Mouse (Mus musculus): Measurements from ENCODE around the gene Gdf3. TPM values are rescaled to one million over a fixed set of nuclear protein-coding genes. Genes with fewer than 3 reads are reported as not detected.

Gdf3 gene
- polyA plus RNA-seq, 1 experiment from 2014 or later: 0.97 TPM

GRCm38 (mm10) chr6:122635315-122635714 is 25.4 kb upstream of the Gdf3 start:
- ATAC-seq (ENCODE audit: low read depth): peak; percentile 50; the same call in 1 of the 2 replicates
- Histone ChIP-seq H3K36me3 (ENCODE audit: control insufficient read depth, insufficient read depth) (no peaks in the 10 kb centered on the region), H3K27ac (ENCODE audit: low read length) (no peak overlapping the region), H3K4me1 (ENCODE audit: control insufficient read depth, low read depth, low read length) (no peaks in the 10 kb centered on the region), H3K9me3 (replicated peaks; ENCODE audit: control insufficient read depth, low read length) (no peaks in the 10 kb centered on the region), H3K9ac (ENCODE audit: low read depth, low read length) (no peak overlapping the region), H3K27me3 (ENCODE audit: control insufficient read depth, insufficient read depth, low read depth, low read length) (no peaks in the 10 kb centered on the region), H3K4me2 (ENCODE audit: low read depth, low read length) (no peak overlapping the region), H3K4me3 (ENCODE audit: low read depth, low read length) (no peak overlapping the region)
- 50% methylated on average over 7 of the region's 7 CpGs for WGBS (ENCODE audit: insufficient replicate concordance)

- Histone ChIP-seq H3K4me1 (ENCODE audit: control insufficient read depth, low read depth, low read length) (no peaks in the 10 kb centered on the region), H3K27me3 (ENCODE audit: control insufficient read depth, insufficient read depth, low read depth, low read length) (no peaks in the 10 kb centered on the region), H3K9ac (ENCODE audit: low read depth, low read length) (no peak overlapping the region), H3K4me2 (ENCODE audit: low read depth, low read length) (no peak overlapping the region), H3K4me3 (ENCODE audit: low read depth, low read length) (no peak overlapping the region), H3K9me3 (replicated peaks; ENCODE audit: control insufficient read depth, low read length) (no peaks in the 10 kb centered on the region), H3K36me3 (ENCODE audit: control insufficient read depth, insufficient read depth) (no peaks in the 10 kb centered on the region), H3K27ac (ENCODE audit: low read length) (no peak overlapping the region)
- WGBS (ENCODE audit: insufficient replicate concordance): 20% methylated on average over 9 of the region's 9 CpGs
- no peak for ATAC-seq (ENCODE audit: low read depth)
These were observed 23.5 kb upstream of the Gdf3 start for GRCm38 (mm10) chr6:122633411-122633810.

- no peaks in the 10 kb centered on the region for H3K27me3 ChIP-seq (ENCODE audit: control insufficient read depth, insufficient read depth, low read depth, low read length)
- H3K27ac ChIP-seq (ENCODE audit: low read length): no peak overlapping the region
- H3K4me3 ChIP-seq (ENCODE audit: low read depth, low read length): peak overlapping the region; percentile 34
- WGBS (ENCODE audit: insufficient replicate concordance): 16% methylated on average over 20 of the region's 20 CpGs
- no peaks in the 10 kb centered on the region for H3K4me1 ChIP-seq (ENCODE audit: control insufficient read depth, low read depth, low read length)
- no peak overlapping the region for H3K9ac ChIP-seq (ENCODE audit: low read depth, low read length)
- H3K4me2 ChIP-seq (ENCODE audit: low read depth, low read length): peak overlapping the region; percentile 52
- no peaks in the 10 kb centered on the region for H3K36me3 ChIP-seq (ENCODE audit: control insufficient read depth, insufficient read depth)
- no peak for ATAC-seq (ENCODE audit: low read depth)
- no peaks in the 10 kb centered on the region for H3K9me3 ChIP-seq (replicated peaks; ENCODE audit: control insufficient read depth, low read length)
These were observed 17.7 kb upstream of the Gdf3 start for GRCm38 (mm10) chr6:122627469-122628108.

GRCm38 (mm10) chr6:122626110-122626509 is 16.2 kb upstream of the Gdf3 start, which contains the start of gene Dppa3:
TSS of gene Dppa3 (plus strand) at chr6:122626410.
- H3K9me3 ChIP-seq (replicated peaks; ENCODE audit: control insufficient read depth, low read length): no peaks in the 10 kb centered on the region
- no peak within 1 kb of the TSS for H3K27ac ChIP-seq (ENCODE audit: low read length)
- ATAC-seq (ENCODE audit: low read depth): no peak
- H3K27me3 ChIP-seq (ENCODE audit: control insufficient read depth, insufficient read depth, low read depth, low read length): no peaks in the 10 kb centered on the region
- H3K4me2 ChIP-seq (ENCODE audit: low read depth, low read length): peak within 1 kb of the TSS; percentile 52
- H3K36me3 ChIP-seq (ENCODE audit: control insufficient read depth, insufficient read depth): no peaks in the 10 kb centered on the region
- H3K9ac ChIP-seq (ENCODE audit: low read depth, low read length): no peak within 1 kb of the TSS
- no peak within 1 kb of the TSS for H3K4me3 ChIP-seq (ENCODE audit: low read depth, low read length)
- H3K4me1 ChIP-seq (ENCODE audit: control insufficient read depth, low read depth, low read length): no peaks in the 10 kb centered on the region
- WGBS (ENCODE audit: insufficient replicate concordance): 75% methylated on average over 8 of the region's 8 CpGs

GRCm38 (mm10) chr6:122625156-122625555 is 15.3 kb upstream of the Gdf3 start:
- Histone ChIP-seq H3K27ac (ENCODE audit: low read length) (no peak overlapping the region), H3K9ac (ENCODE audit: low read depth, low read length) (no peak overlapping the region), H3K4me1 (ENCODE audit: control insufficient read depth, low read depth, low read length) (no peaks in the 10 kb centered on the region), H3K4me3 (ENCODE audit: low read depth, low read length) (no peak overlapping the region), H3K9me3 (replicated peaks; ENCODE audit: control insufficient read depth, low read length) (no peaks in the 10 kb centered on the region), H3K27me3 (ENCODE audit: control insufficient read depth, insufficient read depth, low read depth, low read length) (no peaks in the 10 kb centered on the region), H3K4me2 (ENCODE audit: low read depth, low read length) (no peak overlapping the region), H3K36me3 (ENCODE audit: control insufficient read depth, insufficient read depth) (no peaks in the 10 kb centered on the region)
- WGBS (ENCODE audit: insufficient replicate concordance): 58% methylated on average over 4 of the region's 4 CpGs
- peak; percentile 80 for ATAC-seq (ENCODE audit: low read depth)

GRCm38 (mm10) chr6:122624480-122624879 is 14.6 kb upstream of the Gdf3 start:
- no peaks in the 10 kb centered on the region for H3K27me3 ChIP-seq (ENCODE audit: control insufficient read depth, insufficient read depth, low read depth, low read length)
- H3K9ac ChIP-seq (ENCODE audit: low read depth, low read length): no peak overlapping the region
- H3K36me3 ChIP-seq (ENCODE audit: control insufficient read depth, insufficient read depth): no peaks in the 10 kb centered on the region
- no peak overlapping the region for H3K4me2 ChIP-seq (ENCODE audit: low read depth, low read length)
- H3K4me3 ChIP-seq (ENCODE audit: low read depth, low read length): no peak overlapping the region
- ATAC-seq (ENCODE audit: low read depth): no peak
- H3K9me3 ChIP-seq (replicated peaks; ENCODE audit: control insufficient read depth, low read length): no peaks in the 10 kb centered on the region
- no peaks in the 10 kb centered on the region for H3K4me1 ChIP-seq (ENCODE audit: control insufficient read depth, low read depth, low read length)
- 45% methylated on average over 5 of the region's 5 CpGs for WGBS (ENCODE audit: insufficient replicate concordance)
- H3K27ac ChIP-seq (ENCODE audit: low read length): no peak overlapping the region

- peak; percentile 61 for ATAC-seq (ENCODE audit: low read depth)
- Histone ChIP-seq H3K9me3 (replicated peaks; ENCODE audit: control insufficient read depth, low read length) (no peaks in the 10 kb centered on the region), H3K4me3 (ENCODE audit: low read depth, low read length) (no peak overlapping the region), H3K27ac (ENCODE audit: low read length) (no peak overlapping the region), H3K9ac (ENCODE audit: low read depth, low read length) (no peak overlapping the region), H3K4me2 (ENCODE audit: low read depth, low read length) (no peak overlapping the region), H3K4me1 (ENCODE audit: control insufficient read depth, low read depth, low read length) (no peaks in the 10 kb centered on the region), H3K27me3 (ENCODE audit: control insufficient read depth, insufficient read depth, low read depth, low read length) (no peaks in the 10 kb centered on the region), H3K36me3 (ENCODE audit: control insufficient read depth, insufficient read depth) (no peaks in the 10 kb centered on the region)
- WGBS (ENCODE audit: insufficient replicate concordance): 75% methylated on average over 6 of the region's 6 CpGs
These were observed 11.2 kb upstream of the Gdf3 start for GRCm38 (mm10) chr6:122621066-122621465.

- WGBS (ENCODE audit: insufficient replicate concordance): 40% methylated on average over 3 of the region's 3 CpGs
These were observed 6.1 kb upstream of the Gdf3 start for GRCm38 (mm10) chr6:122616022-122616421.

GRCm38 (mm10) chr6:122614047-122614446 is 4.2 kb upstream of the Gdf3 start:
- ATAC-seq (ENCODE audit: low read depth): no peak
- Histone ChIP-seq H3K4me2 (ENCODE audit: low read depth, low read length) (no peak overlapping the region), H3K9ac (ENCODE audit: low read depth, low read length) (no peak overlapping the region), H3K4me1 (ENCODE audit: control insufficient read depth, low read depth, low read length) (no peaks in the 10 kb centered on the region), H3K4me3 (ENCODE audit: low read depth, low read length) (no peak overlapping the region), H3K27ac (ENCODE audit: low read length) (no peak overlapping the region), H3K27me3 (ENCODE audit: control insufficient read depth, insufficient read depth, low read depth, low read length) (no peaks in the 10 kb centered on the region), H3K9me3 (replicated peaks; ENCODE audit: control insufficient read depth, low read length) (no peaks in the 10 kb centered on the region), H3K36me3 (ENCODE audit: control insufficient read depth, insufficient read depth) (no peaks in the 10 kb centered on the region)
- whole genome bisulfite sequencing (ENCODE audit: insufficient replicate concordance): 37% methylated on average over 2 of the region's 2 CpGs

More at GRCm38 (mm10) chr6:122616022-122616421, 6.1 kb upstream of the Gdf3 start:
- Histone ChIP-seq H3K9ac (ENCODE audit: low read depth, low read length) (no peak overlapping the region), H3K9me3 (replicated peaks; ENCODE audit: control insufficient read depth, low read length) (no peaks in the 10 kb centered on the region), H3K36me3 (ENCODE audit: control insufficient read depth, insufficient read depth) (no peaks in the 10 kb centered on the region), H3K27me3 (ENCODE audit: control insufficient read depth, insufficient read depth, low read depth, low read length) (no peaks in the 10 kb centered on the region), H3K4me3 (ENCODE audit: low read depth, low read length) (no peak overlapping the region), H3K4me1 (ENCODE audit: control insufficient read depth, low read depth, low read length) (no peaks in the 10 kb centered on the region), H3K27ac (ENCODE audit: low read length) (no peak overlapping the region), H3K4me2 (ENCODE audit: low read depth, low read length) (no peak overlapping the region)
- ATAC-seq (ENCODE audit: low read depth): no peak
